Mouse (Mus musculus): ENCODE measurements around the gene Gpr83. TPM values are rescaled to one million over a fixed set of nuclear protein-coding genes. Genes with fewer than 3 reads are reported as not detected.

Gpr83 gene
- total RNA-seq, 2 experiments from 2014 or later: not detected

DNA sequence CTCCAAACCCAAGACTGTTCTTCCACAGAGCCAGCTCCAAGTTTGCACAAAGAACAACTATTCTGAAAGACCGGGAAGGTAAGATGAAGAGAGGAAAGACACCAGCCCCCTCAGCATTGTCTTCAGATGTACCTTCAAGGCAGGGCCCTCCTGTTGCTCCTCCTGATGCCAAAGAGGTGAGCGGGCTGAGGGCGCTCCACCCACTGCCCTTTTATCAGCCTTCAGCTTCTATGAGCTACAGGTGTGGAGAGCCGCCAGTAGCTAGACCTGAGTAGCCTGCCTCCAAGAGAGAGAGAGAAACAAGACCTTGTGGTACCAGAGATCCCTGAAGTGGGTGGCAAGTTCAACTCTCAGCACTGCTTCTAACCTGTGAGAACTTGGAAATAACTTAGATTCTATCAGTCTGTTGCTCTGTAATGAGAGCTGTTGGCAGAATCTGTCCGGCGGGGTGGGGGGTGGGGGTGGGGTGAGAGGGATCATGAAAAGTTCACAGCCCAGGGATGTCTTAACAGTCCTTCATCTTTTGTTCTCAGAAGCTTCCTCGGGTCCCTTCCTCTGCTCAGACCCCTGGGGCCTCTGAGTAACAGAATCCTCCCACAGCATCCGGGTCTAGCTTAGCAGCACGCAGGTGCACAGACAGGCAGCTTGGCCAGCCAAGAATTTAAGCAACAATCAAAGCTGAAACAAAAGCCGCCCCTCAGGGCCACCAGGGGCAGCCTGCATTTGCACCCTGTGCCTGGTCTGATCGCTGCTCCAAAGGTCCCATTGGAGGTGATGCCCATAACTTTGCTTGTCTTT, 43.8 kb downstream of the Gpr83 start, which contains the start of gene Izumo1r:
Gene Izumo1r, minus strand, starts transcription at position 369 of the 798 bp plus-strand sequence.
- no peak for DNase-seq (ENCODE audit: low spot score in 2 of 2)

DNA sequence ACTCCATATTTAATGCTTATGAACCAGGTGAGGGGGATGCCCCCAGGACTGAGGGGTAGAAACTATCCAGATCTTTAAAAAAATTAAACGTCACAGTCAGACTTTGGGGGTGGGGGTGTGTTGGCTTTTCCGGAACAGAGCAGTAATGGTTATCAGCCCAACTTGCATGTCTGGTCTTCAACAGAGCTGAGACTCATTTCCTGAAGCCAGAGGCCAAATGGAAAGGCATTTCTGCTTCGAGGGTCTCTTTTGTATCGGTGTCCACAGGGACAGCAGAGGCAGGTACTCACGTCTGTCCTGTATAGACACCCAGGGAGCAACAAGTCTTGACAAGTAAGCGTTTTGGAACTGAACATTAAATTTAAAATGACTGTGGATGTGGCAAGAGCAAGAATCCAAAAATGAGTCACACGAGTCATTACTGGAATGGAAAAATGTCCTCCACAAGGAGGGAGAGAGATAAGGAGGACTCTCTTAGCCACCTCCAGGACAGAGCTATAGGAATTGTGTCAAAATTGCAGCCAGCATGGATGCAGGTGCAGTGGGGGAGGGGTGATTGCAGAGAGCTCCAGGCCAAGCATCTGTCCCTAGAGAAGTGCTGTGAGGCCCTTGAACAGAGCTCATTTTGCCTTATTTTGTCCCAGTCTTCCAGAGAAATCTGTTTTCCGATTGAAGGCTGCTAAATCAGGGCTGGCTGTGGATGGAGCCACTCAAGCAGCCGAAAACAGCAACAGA, 44.9 kb downstream of the Gpr83 start:
- no peak for DNase-seq (ENCODE audit: low spot score in 2 of 2)

DNA sequence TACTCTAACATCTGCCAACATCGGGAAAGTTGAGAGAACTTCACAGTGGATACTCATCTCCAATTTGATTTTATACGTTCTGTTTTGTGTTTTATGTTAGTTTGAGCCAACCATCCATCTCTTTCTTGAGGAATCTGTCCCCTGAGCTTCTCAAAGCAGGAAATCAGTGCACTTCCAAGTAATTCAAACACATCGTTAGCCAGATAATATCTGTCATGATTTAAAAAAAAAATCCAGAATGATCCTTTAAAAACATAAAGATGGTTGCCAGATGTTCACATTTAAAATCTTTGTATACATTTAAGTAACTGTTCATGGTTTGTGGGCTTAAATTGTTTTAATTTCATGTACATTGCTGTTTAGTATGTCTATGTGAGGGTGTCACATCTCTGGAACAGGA, 45.9 kb downstream of the Gpr83 start:
- DNase-seq (ENCODE audit: low spot score in 2 of 2): no peak

DNA sequence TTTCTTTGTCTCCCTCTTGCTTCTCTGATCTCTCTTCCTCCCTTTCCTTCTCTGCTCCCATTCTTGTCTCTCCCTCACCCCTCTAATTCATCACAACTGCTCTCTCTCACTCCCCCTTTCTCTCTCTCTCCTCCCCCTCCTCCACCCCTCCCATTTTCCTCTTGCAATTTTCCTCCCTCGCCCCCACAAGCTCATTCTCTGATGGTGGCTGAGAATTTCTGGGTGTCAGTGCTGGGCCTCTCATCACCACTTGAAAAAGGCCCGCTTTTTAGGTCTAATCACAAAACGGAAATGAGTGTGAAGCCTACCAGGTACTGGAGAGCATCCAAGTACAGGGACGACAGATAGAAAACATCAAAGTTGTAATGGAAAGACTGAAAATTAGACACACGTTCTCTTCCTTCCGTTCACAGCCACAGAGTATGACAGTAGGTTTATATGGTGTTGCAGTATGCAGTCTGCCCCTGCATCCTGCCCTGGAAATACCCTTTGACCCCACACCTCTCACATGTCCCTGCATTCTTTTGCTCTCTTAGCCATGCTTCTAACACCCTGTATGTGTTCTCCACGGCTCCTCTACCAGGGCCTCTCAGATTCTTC, 47.9 kb downstream of the Gpr83 start:
- DNase-seq (ENCODE audit: low spot score in 2 of 2): no peak

DNA sequence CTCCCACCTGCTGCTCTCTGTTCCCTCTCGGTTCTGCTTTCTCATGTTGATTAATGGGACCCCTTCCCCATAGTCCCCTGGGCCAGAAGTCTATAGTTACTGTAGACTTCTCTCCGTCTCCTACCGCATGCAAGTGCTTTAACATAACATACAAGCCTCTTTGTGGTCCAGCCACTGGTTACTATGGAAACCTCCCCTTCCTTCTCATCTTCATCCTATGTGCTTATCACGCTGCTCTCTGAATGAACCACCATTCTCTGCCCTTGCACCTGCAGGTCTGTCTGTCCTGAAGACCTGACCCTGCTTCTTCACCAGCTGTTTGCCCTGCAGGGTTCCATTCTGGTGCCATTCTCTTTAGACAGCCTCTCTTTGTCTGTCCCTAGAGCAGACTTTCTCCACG, 50.0 kb downstream of the Gpr83 start:
- no peak for DNase-seq (ENCODE audit: low spot score in 2 of 2)

DNA sequence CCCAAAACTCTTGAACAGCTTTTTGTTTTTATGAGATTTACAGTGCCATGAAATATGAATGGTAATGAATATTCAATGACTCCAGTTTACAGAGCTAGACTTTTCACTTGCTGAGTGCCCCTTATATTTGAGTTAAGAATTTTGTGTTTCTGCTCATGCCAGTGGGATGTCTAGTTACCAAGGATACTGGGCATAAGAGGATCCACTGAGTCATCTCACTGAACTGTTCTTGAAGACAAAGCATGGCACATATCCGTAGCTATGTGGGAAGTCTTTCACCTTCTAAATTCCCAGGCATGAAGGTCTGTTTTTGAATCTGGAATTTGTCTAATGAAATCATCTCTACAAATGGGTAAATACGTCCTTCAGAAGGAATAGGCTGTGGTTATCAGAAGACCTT, 52.0 kb downstream of the Gpr83 start:
- DNase-seq (ENCODE audit: low spot score in 2 of 2): no peak

DNA sequence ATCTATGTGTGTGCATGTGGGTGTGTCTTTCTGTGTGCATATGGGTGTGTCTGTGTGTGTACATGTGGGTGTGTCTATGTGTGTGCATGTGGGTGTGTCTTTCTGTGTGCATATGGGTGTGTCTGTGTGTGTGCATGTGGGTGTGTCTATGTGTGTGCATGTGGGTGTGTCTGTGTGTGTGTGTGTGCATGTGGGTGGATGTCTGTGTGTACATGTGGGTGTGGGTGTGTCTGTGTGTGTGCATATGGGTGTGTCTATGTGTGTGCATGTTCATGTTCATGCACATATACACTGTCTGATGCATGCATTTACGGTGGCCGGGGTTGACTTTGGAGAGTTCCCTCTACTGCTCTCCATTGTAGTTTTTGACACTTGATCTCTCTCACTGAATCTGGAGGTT, 57.7 kb downstream of the Gpr83 start:
- DNase-seq (ENCODE audit: low spot score in 2 of 2): no peak

DNA sequence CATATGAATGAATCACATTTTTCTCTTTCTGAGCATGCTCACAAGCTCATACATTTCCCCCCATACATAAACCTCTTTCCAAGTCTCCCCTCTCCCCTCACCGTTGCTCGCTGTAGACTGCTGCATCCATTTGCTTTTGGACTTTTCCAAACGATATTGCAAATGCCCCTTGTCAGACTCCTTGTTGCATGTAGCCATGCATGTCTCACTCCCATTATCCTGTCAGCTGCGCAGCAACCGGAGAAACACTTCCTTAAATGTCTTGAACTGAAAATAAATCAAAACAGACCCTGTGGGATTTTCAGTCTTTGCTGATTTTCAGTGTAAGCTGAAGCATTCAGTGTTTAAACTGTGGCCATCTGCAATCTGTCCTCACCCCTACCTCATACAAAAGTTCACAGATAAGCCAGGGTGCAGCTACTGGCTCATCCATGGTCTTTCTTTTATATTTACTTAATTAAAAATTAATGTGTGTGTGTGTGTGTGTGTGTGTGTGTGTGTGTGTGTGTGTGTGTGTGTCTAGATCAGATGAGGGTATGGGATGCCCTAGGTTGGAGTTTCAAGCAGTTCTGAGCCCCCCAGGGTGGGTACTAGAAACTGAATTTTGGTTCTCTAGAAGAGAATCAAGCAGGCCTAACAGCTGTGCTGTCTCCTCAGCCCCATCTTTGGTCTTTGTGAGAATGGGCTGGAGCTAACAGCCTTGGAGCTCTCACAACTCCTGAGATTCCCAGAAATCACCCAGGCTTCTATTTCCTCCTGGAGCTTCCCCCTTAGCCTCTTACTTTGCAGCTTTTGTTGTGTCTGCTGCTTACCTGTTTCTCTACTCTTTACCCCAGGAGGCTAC, 59.0 kb downstream of the Gpr83 start:
- DNase-seq (ENCODE audit: low spot score in 2 of 2): no peak

Other genes starting within 250 kb of the Gpr83 start
- gene Amotl1, start 215.2 kb upstream of the Gpr83 start, total RNA-seq (2021): 10 to 100 TPM; 30.3 to 45.1 TPM
- gene Piwil4, start 119.5 kb upstream of the Gpr83 start, total RNA-seq (2021): under 1 TPM in 1 of 2 experiments, not detected in 1; 0.19 TPM
- gene Fut4, start 107.8 kb upstream of the Gpr83 start, total RNA-seq (2021): under 1 TPM; 0.53 to 0.77 TPM
- not detected for gene 1700012B09Rik, start 89.2 kb upstream of the Gpr83 start, total RNA-seq (2021)
- 10 to 100 TPM; 17.2 TPM for gene Mre11a, start 75.6 kb upstream of the Gpr83 start, total RNA-seq (2021)
- gene Ankrd49, start 75.4 kb upstream of the Gpr83 start, total RNA-seq (2021): 10 to 100 TPM; 10.6 to 13.8 TPM
- not detected for gene Izumo1r, start 43.7 kb downstream of the Gpr83 start, total RNA-seq (2021)
- 1 to 10 TPM; 5.7 to 9.3 TPM for gene Panx1, start 185.3 kb downstream of the Gpr83 start, total RNA-seq (2021)